Mouse (Mus musculus) heart, adult 2 months (tissue): ENCODE data around the gene Ddx27. TPM values are rescaled to one million over a fixed set of nuclear protein-coding genes. Genes with fewer than 3 reads are reported as not detected.

Experiments
- DNase-seq, 2 experiments: peaks; one replicate each; pipeline ENCODE4 v3.0.0; 2021
- H3K27ac ChIP-seq: fragments of 200-600 bp; 2 replicates; pipeline ENCODE4 v1.8.1; 2022
- H3K27me3 ChIP-seq: fragments of 200-500 bp; 2 replicates; pipeline ENCODE4 v1.6.1; 2012; ENCODE audit warnings: mild to moderate bottlenecking, low read length, inconsistent platforms, mixed read lengths; ENCODE audit not compliant: control insufficient read depth, insufficient read depth
- H3K36me3 ChIP-seq: fragments of 200-500 bp; 2 replicates; pipeline ENCODE4 v1.6.1; 2012; ENCODE audit warnings: low read length, inconsistent platforms; ENCODE audit not compliant: control insufficient read depth, insufficient read depth
- H3K4me1 ChIP-seq: fragments of 200-500 bp; 2 replicates; pipeline ENCODE4 v1.6.1; 2011; ENCODE audit warnings: low read length; ENCODE audit not compliant: control insufficient read depth, insufficient read depth
- H3K4me3 ChIP-seq: fragments of 200-600 bp; 2 replicates; pipeline ENCODE4 v1.8.1; 2022
- H3K79me2 ChIP-seq: fragments of 200-500 bp; replicated peaks from 2 replicates; pipeline ENCODE4 v1.6.1; 2012; ENCODE audit warnings: mild to moderate bottlenecking, inconsistent platforms, low read length, moderate library complexity, mixed read lengths; ENCODE audit not compliant: control insufficient read depth, insufficient read depth
- H3K9ac ChIP-seq: fragments of 200-500 bp; 2 replicates; pipeline ENCODE4 v1.6.1; 2012; ENCODE audit warnings: low read depth, mild to moderate bottlenecking, control low read depth, inconsistent platforms, low read length, mixed read lengths
- CTCF ChIP-seq: fragments of 200-600 bp; IDR thresholded peaks from 2 replicates; pipeline ENCODE4 v1.8.1; 2022; ENCODE audit warnings: antibody characterized with exemption, mild to moderate bottlenecking, moderate library complexity
- EP300 ChIP-seq: fragments of 200-500 bp; IDR thresholded peaks from 2 replicates; pipeline ENCODE4 v1.6.1; 2011; ENCODE audit warnings: low read depth, low read length, control low read depth; ENCODE audit not compliant: insufficient read depth
- POLR2A ChIP-seq: fragments of 200-500 bp; IDR thresholded peaks from 2 replicates; pipeline ENCODE4 v1.6.1; 2011; ENCODE audit warnings: mild to moderate bottlenecking, low read depth, low read length, control low read depth; ENCODE audit not compliant: insufficient read depth
- WGBS: fragments of 180-500 bp; shearing (Covaris S2); methylation state at CpG from one replicate; pipeline ENCODE4 v1.1.7; 2018; 5-methylcytosine and 5-hydroxymethylcytosine counted together
- intact Hi-C: fragments of 180-260 bp; cut with DNase I; formaldehyde crosslinking; loops from one replicate; pipeline ENCODE4 v1.15.1; 2025
- polyA plus RNA-seq: library from polyadenylated mRNA; depleted of rRNA; stranded (reverse); fragments of >200 nt; gene quantifications from 2 replicates; pipeline ENCODE4 v1.2.3, GENCODE M21; 2012
- total RNA-seq, 2 experiments: library from RNA; stranded (reverse); gene quantifications; 2 replicates each; pipeline ENCODE4 v1.2.3; 2021

Gene Ddx27
- total and polyA plus RNA-seq, 3 experiments: 6.9 to 11.3 (median 10.9) TPM

DNA sequence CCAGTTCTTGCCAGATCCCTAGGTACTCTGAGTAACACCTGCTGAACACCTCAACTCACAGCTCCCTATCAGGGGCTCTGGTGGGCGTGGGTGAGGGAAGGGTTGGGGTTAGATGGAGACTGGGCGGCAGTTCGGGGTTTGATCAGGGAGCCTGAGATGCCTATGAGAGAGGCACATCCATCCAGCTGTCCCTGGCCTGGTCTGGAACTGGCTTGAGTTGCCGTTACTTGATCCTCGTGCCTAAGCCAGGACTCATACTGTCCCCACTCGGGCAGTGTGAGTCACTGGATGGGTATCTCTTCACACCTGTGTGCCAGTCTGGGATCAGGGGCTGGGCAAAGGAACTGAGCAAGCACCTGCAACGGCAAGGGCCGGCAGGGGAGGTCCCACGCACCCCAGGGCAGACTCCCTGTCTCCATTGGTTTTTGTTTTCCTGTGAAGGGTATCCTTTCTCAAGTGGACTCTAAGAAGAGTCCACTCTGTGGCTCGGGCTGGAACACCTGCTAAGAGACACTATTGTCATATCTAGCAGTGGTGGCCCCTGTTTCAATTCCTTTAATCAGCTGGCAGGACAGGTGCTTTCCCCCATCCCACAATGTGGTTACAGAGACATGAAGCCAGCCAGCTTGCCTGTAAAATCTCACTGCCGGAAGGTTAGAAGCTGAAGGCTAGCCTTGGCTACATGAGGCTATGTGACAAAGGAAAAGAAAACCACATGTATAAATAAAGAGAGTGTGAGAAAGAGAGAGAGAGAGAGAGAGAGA, 62.4 kb downstream of the Ddx27 start:
- intact Hi-C loops: no loop called here
- peaks cover 8% of the 10 kb centered on the region for H3K4me1 ChIP-seq
- 84% methylated on average over 11 of the region's 11 CpGs for WGBS
- H3K79me2 ChIP-seq: no peaks in the 10 kb centered on the region
- H3K27me3 ChIP-seq: no peaks in the 10 kb centered on the region
- no peak overlapping the region for H3K9ac ChIP-seq
- no peak for DNase-seq
- TF ChIP-seq EP300 (no peak), CTCF (no peak), POLR2A (no peak)
- no peak overlapping the region for H3K27ac ChIP-seq
- no peaks in the 10 kb centered on the region; the same call in 1 of the 2 replicates for H3K36me3 ChIP-seq
- no peak overlapping the region for H3K4me3 ChIP-seq

DNA sequence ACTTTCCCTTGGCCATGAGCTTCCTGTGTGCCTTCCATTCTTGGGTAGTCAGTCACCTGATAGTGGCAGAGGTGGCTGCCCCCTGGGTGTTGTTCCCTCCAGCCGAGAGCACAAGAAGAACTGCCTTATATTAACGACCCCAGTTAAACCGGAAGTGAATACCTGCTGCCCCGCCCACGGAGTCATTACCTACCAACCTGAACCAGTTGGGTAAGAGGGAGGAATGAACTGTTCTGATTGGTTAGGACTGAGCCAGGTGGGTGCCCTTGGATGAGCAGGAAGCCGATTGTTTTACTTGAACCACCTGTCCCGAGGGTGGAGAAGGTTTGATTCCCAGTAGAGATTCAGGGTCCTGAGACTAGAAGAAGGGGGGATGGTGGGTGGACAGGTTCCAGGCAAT, 63.5 kb downstream of the Ddx27 start:
- no peak for TF ChIP-seq CTCF
- Histone ChIP-seq H3K27me3 (no peaks in the 10 kb centered on the region), H3K27ac (no peak overlapping the region), H3K4me1 (peaks cover 8% of the 10 kb centered on the region), H3K4me3 (no peak overlapping the region), H3K36me3 (no peaks in the 10 kb centered on the region; the same call in 1 of the 2 replicates), H3K9ac (no peak overlapping the region), H3K79me2 (no peaks in the 10 kb centered on the region)
- intact Hi-C loops: no loop called here
- 42% methylated on average over 7 of the region's 7 CpGs for WGBS
- DNase-seq: no peak

DNA sequence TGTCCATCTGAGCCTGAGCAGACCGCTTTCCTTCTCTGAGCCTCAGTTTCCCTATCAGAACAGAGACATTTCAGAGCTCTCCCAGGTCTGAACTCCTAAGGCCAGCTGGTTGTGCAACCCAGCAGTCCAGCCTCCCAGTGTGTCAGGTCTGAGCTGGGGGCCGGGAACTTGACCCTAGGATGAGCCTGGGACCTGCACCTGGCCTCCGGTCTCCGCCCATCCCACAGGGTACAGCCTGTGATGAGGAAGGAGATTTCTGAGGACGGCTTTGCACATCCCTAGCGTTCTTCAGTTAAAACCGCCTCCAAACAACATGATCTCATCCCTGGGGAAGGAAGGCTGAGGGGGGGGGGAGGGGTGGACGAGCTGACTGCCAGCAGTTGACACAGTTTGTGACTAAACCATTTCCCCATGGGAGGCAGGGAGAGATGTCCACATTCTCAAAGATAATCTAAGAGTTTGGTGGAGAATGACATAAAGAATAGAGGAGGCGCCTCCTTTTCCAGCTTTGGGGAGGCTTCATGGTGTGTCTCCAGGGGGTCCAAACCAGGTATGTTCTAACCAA, 64.0 kb downstream of the Ddx27 start:
- no peaks in the 10 kb centered on the region for H3K79me2 ChIP-seq
- no peak overlapping the region for H3K4me3 ChIP-seq
- no peak for TF ChIP-seq CTCF
- TF ChIP-seq POLR2A: no peak
- TF ChIP-seq EP300: no peak
- no peaks in the 10 kb centered on the region for H3K27me3 ChIP-seq
- intact Hi-C loops: no loop called here
- 31% methylated on average over 9 of the region's 9 CpGs for WGBS
- H3K9ac ChIP-seq: no peak overlapping the region
- peak in 1 of 2 experiments; percentile 31 for DNase-seq
- peaks cover 8% of the 10 kb centered on the region for H3K4me1 ChIP-seq
- H3K36me3 ChIP-seq: no peaks in the 10 kb centered on the region; the same call in 1 of the 2 replicates
- H3K27ac ChIP-seq: peak overlapping the region; percentile 1

DNA sequence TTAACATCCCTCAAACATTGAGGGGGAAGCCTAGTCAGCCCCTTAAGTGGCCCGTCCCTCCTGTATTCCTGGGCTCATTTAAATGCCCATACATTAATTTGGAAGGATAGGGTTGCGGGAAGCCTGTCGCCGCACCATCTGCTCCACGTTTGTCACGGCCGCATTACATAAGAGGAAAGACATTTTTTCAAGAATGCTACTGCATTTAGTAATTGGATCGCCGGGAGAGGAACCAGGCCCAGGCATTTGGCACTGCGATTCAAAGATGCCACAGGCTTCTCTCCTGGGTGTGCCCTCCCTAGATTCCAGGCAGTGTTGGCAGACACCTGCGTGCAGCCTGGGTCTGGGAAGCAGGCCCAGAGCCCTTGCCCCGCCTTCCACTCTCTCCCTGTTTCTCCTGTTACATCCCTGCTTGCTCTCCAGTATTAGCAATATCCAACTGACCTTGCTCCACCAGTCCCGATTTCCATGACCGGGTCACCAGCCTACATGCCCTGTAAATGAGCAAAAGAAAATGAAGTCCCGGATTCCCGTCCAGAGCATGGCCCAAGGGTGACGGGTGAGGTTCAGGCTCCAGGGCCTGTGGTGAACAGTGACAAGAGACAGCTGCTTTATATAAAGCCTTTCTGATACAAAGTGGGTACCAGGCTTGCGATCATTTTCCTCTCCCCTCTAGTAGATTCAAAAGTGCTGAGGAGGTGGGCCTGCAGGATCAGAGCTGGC, 64.7 kb downstream of the Ddx27 start:
- WGBS: 42% methylated on average over 18 of the region's 18 CpGs
- peak overlapping the region; percentile 57 for H3K27ac ChIP-seq

GRCm38 (mm10) chr2:167080387-167080786, 65.4 kb downstream of the Ddx27 start:
- Histone ChIP-seq H3K27me3 (no peaks in the 10 kb centered on the region), H3K4me3 (no peak overlapping the region), H3K9ac (no peak overlapping the region), H3K4me1 (peaks cover 8% of the 10 kb centered on the region), H3K36me3 (no peaks in the 10 kb centered on the region; the same call in 1 of the 2 replicates), H3K27ac (peak overlapping the region; percentile 57), H3K79me2 (no peaks in the 10 kb centered on the region)
- TF ChIP-seq EP300 (no peak), CTCF (no peak), POLR2A (no peak)
- DNase-seq: no peak
- intact Hi-C loops: no loop called here
- 93% methylated on average over 3 of the region's 3 CpGs for WGBS

More for the DNA sequence above, 64.7 kb downstream of the Ddx27 start:
- peak; percentile 69 to 84 for DNase-seq
- Histone ChIP-seq H3K27me3 (no peaks in the 10 kb centered on the region), H3K79me2 (no peaks in the 10 kb centered on the region), H3K4me3 (no peak overlapping the region), H3K9ac (no peak overlapping the region), H3K36me3 (no peaks in the 10 kb centered on the region; the same call in 1 of the 2 replicates), H3K4me1 (peaks cover 8% of the 10 kb centered on the region)
- intact Hi-C loops: no loop called here
- TF ChIP-seq POLR2A (no peak), CTCF (no peak), EP300 (0 out of 2 replicates have a peak, but pooled peaks have one; percentile 34)

DNA sequence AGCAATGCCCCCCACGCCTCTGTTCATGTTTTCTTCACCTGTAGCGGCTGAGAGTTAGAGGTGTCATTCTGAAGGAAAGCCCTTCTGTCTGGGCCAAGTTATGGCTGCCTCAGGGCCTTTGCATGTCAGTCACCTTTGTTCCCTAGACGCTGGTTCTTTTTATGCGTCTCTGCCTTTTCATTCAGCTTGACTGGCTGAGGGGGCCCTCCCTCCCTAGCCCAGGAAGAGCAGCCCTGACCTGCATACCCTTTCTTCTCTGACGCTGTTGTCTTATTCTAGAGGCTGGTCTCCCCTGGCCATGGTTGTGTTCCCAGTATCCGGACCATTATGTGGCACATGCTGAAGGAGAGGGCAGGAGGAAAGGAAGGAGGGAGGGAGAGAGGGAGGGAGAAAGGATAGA, 66.1 kb downstream of the Ddx27 start:
- H3K4me1 ChIP-seq: peaks cover 8% of the 10 kb centered on the region
- no peak for TF ChIP-seq EP300
- no peak overlapping the region for H3K27ac ChIP-seq
- H3K36me3 ChIP-seq: no peaks in the 10 kb centered on the region; the same call in 1 of the 2 replicates
- no peak for DNase-seq
- no peaks in the 10 kb centered on the region for H3K79me2 ChIP-seq
- intact Hi-C loops: no loop called here
- no peaks in the 10 kb centered on the region for H3K27me3 ChIP-seq
- 68% methylated on average over 6 of the region's 6 CpGs for WGBS
- no peak overlapping the region for H3K4me3 ChIP-seq
- H3K9ac ChIP-seq: no peak overlapping the region
